Mouse (Mus musculus): ENCODE data around the gene Cxcl14. TPM values are rescaled to one million over a fixed set of nuclear protein-coding genes. Genes with fewer than 3 reads are reported as not detected.

The Cxcl14 gene
- polyA plus RNA-seq, 1 experiment from 2014 or later: 0.12 TPM

DNA sequence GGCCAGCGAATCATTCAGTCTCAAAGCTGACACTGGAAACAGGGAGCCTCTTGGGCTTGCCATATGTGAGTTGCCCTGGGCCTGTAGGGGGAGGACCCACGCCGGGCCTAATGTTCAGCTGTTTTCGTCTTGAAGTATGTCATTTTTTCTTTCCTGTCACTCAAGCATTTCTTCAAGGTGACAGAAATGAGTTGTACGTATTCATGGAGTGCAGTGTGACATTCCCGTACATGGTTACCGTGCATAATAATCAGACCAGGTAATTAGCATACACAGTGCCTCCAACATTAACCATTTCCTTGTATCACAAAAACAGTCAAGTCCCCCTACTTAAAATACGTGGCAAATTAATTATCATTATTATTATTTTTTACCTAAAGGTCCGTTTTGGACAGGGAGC lies 9.3 kb downstream of the Cxcl14 start:
- WGBS (ENCODE audit: insufficient replicate concordance): 77% methylated on average over 9 of the region's 9 CpGs
- no peaks in the 10 kb centered on the region for H3K4me1 ChIP-seq (ENCODE audit: insufficient read depth)
- H3K9me3 ChIP-seq (ENCODE audit: low read length): no peaks in the 10 kb centered on the region
- H3K27ac ChIP-seq (ENCODE audit: low read depth): no peak overlapping the region
- ATAC-seq: no peak
- H3K36me3 ChIP-seq (replicated peaks; ENCODE audit: insufficient read depth, low read length): no peaks in the 10 kb centered on the region
- H3K27me3 ChIP-seq (ENCODE audit: insufficient read depth, low read length): no peaks in the 10 kb centered on the region
- no peak overlapping the region for H3K9ac ChIP-seq (replicated peaks)
- no peak overlapping the region for H3K4me3 ChIP-seq (ENCODE audit: low read depth, low read length)
- no peak for DNase-seq
- TF ChIP-seq EP300 (IDR thresholded peaks at IDR 0.05; ENCODE audit: low read depth): no peak
- no peak overlapping the region for H3K4me2 ChIP-seq (ENCODE audit: low read depth, low read length)

GRCm38 (mm10) chr13:56283321-56283720 lies 13.0 kb downstream of the Cxcl14 start:
- WGBS (ENCODE audit: insufficient replicate concordance): 79% methylated on average over 13 of the region's 13 CpGs
- Histone ChIP-seq H3K36me3 (replicated peaks; ENCODE audit: insufficient read depth, low read length) (no peaks in the 10 kb centered on the region), H3K4me3 (ENCODE audit: low read depth, low read length) (no peak overlapping the region), H3K27ac (ENCODE audit: low read depth) (no peak overlapping the region), H3K9me3 (ENCODE audit: low read length) (no peaks in the 10 kb centered on the region), H3K27me3 (ENCODE audit: insufficient read depth, low read length) (no peaks in the 10 kb centered on the region), H3K9ac (replicated peaks) (no peak overlapping the region), H3K4me1 (ENCODE audit: insufficient read depth) (no peaks in the 10 kb centered on the region), H3K4me2 (ENCODE audit: low read depth, low read length) (no peak overlapping the region)
- TF ChIP-seq EP300 (IDR thresholded peaks at IDR 0.05; ENCODE audit: low read depth) (no peak), CTCF (IDR thresholded peaks at IDR 0.05; ENCODE audit: low read depth) (no peak)
- DNase-seq: no peak
- no peak for ATAC-seq

DNA sequence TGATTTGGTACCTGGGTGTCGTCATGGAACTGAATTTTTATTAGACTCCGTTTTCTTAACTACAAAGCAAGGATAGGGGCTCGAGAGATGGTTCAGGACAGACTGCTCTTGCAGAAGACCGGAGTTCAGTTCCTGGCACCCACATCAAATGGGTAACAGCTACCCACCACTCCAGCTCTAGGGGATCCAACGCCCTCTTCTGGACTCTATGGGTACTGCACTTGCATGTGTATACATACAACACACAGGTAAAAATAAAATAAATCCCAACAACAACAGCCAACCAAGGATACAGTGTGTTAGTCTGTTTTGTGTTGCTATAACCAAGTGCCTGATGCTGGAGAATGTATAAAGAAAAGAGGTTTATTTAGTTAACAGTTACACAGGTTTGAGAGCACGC lies 16.0 kb downstream of the Cxcl14 start:
- peak; percentile 39; the same call in 1 of the 2 replicates for TF ChIP-seq CTCF (IDR thresholded peaks at IDR 0.05; ENCODE audit: low read depth)
- no peak for TF ChIP-seq EP300 (IDR thresholded peaks at IDR 0.05; ENCODE audit: low read depth)
- Histone ChIP-seq H3K27ac (ENCODE audit: low read depth) (no peak overlapping the region), H3K9ac (replicated peaks) (no peak overlapping the region), H3K27me3 (ENCODE audit: insufficient read depth, low read length) (no peaks in the 10 kb centered on the region), H3K4me2 (ENCODE audit: low read depth, low read length) (no peak overlapping the region), H3K36me3 (replicated peaks; ENCODE audit: insufficient read depth, low read length) (no peaks in the 10 kb centered on the region), H3K4me3 (ENCODE audit: low read depth, low read length) (no peak overlapping the region), H3K9me3 (ENCODE audit: low read length) (no peaks in the 10 kb centered on the region), H3K4me1 (ENCODE audit: insufficient read depth) (no peaks in the 10 kb centered on the region)
- WGBS (ENCODE audit: insufficient replicate concordance): 71% methylated on average over 6 of the region's 6 CpGs
- no peak for DNase-seq
- no peak for ATAC-seq

GRCm38 (mm10) chr13:56279439-56279838 lies 16.9 kb downstream of the Cxcl14 start:
- no peak overlapping the region for H3K4me3 ChIP-seq (ENCODE audit: low read depth, low read length)
- no peak overlapping the region for H3K9ac ChIP-seq (replicated peaks)
- TF ChIP-seq EP300 (IDR thresholded peaks at IDR 0.05; ENCODE audit: low read depth) (no peak), CTCF (IDR thresholded peaks at IDR 0.05; ENCODE audit: low read depth) (peak; percentile 92)
- no peak overlapping the region for H3K4me2 ChIP-seq (ENCODE audit: low read depth, low read length)
- DNase-seq (peak; percentile 81), ATAC-seq (no peak; the same call in 1 of the 2 replicates)
- no peak overlapping the region for H3K27ac ChIP-seq (ENCODE audit: low read depth)
- no peaks in the 10 kb centered on the region for H3K27me3 ChIP-seq (ENCODE audit: insufficient read depth, low read length)
- no peaks in the 10 kb centered on the region for H3K9me3 ChIP-seq (ENCODE audit: low read length)
- H3K4me1 ChIP-seq (ENCODE audit: insufficient read depth): no peaks in the 10 kb centered on the region
- 18% methylated on average over 8 of the region's 8 CpGs for WGBS (ENCODE audit: insufficient replicate concordance)
- H3K36me3 ChIP-seq (replicated peaks; ENCODE audit: insufficient read depth, low read length): no peaks in the 10 kb centered on the region

GRCm38 (mm10) chr13:56275171-56275570 lies 21.2 kb downstream of the Cxcl14 start:
- Histone ChIP-seq H3K27me3 (ENCODE audit: insufficient read depth, low read length) (no peaks in the 10 kb centered on the region), H3K4me1 (ENCODE audit: insufficient read depth) (no peaks in the 10 kb centered on the region), H3K9me3 (ENCODE audit: low read length) (no peaks in the 10 kb centered on the region), H3K4me3 (ENCODE audit: low read depth, low read length) (no peak overlapping the region), H3K36me3 (replicated peaks; ENCODE audit: insufficient read depth, low read length) (no peaks in the 10 kb centered on the region), H3K9ac (replicated peaks) (no peak overlapping the region), H3K27ac (ENCODE audit: low read depth) (no peak overlapping the region), H3K4me2 (ENCODE audit: low read depth, low read length) (no peak overlapping the region)
- no peak for DNase-seq
- WGBS (ENCODE audit: insufficient replicate concordance): 41% methylated on average over 2 of the region's 2 CpGs
- no peak for ATAC-seq
- TF ChIP-seq EP300 (IDR thresholded peaks at IDR 0.05; ENCODE audit: low read depth) (no peak), CTCF (IDR thresholded peaks at IDR 0.05; ENCODE audit: low read depth) (no peak)

DNA sequence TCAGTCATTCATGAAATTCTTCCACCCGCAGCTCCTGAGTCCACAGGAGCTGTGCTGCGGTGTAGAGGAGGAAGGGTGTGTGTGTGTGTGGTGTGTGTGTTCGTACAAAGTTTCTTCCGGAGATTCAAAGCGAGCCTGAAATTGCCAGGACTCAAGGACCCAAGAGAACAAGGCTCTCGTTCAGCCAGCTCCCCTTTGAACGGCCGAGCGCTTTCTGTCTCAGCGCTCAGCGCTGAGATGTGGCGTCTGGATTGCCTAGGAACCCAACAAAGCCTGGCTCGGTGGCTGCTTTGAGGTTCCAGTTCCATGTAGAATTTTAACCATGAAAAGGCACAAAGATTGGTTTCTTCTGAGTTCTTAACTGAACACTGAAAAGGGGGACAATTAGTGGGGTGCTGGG lies 26.2 kb downstream of the Cxcl14 start:
- H3K9ac ChIP-seq (replicated peaks): no peak overlapping the region
- H3K36me3 ChIP-seq (replicated peaks; ENCODE audit: insufficient read depth, low read length): no peaks in the 10 kb centered on the region
- H3K4me2 ChIP-seq (ENCODE audit: low read depth, low read length): no peak overlapping the region
- H3K4me1 ChIP-seq (ENCODE audit: insufficient read depth): no peaks in the 10 kb centered on the region
- WGBS (ENCODE audit: insufficient replicate concordance): 67% methylated on average over 13 of the region's 13 CpGs
- no peaks in the 10 kb centered on the region for H3K9me3 ChIP-seq (ENCODE audit: low read length)
- ATAC-seq (no peak), DNase-seq (no peak)
- H3K27ac ChIP-seq (ENCODE audit: low read depth): no peak overlapping the region
- no peak for TF ChIP-seq CTCF (IDR thresholded peaks at IDR 0.05; ENCODE audit: low read depth)
- H3K4me3 ChIP-seq (ENCODE audit: low read depth, low read length): no peak overlapping the region
- H3K27me3 ChIP-seq (ENCODE audit: insufficient read depth, low read length): peaks cover 4% of the 10 kb centered on the region; the same call in 1 of the 2 replicates

DNA sequence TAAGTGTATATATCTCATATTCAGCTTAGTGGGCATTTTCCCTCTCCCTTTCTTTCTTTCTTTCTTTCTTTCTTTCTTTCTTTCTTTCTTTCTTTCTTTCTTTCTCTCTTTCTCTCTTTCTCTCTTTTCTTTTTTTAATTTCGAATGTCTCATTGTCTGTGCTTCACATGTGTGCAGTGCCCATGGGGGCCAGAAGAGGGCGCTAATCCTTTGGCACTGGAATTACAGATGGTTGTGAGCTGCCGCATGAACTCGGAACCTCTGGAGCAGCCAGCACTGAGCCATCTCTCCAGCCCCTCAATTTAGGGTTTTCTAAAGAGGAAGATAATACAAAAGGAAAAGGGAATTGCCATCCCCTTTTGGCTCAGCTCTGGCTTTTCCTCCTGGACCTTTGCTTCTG lies 29.0 kb downstream of the Cxcl14 start:
- TF ChIP-seq CTCF (IDR thresholded peaks at IDR 0.05; ENCODE audit: low read depth) (peak; percentile 41), EP300 (IDR thresholded peaks at IDR 0.05; ENCODE audit: low read depth) (no peak)
- Histone ChIP-seq H3K36me3 (replicated peaks; ENCODE audit: insufficient read depth, low read length) (no peaks in the 10 kb centered on the region), H3K4me1 (ENCODE audit: insufficient read depth) (no peaks in the 10 kb centered on the region), H3K9me3 (ENCODE audit: low read length) (no peaks in the 10 kb centered on the region), H3K9ac (replicated peaks) (no peak overlapping the region), H3K27ac (ENCODE audit: low read depth) (no peak overlapping the region), H3K27me3 (ENCODE audit: insufficient read depth, low read length) (peaks cover 7% of the 10 kb centered on the region; the same call in 1 of the 2 replicates), H3K4me3 (ENCODE audit: low read depth, low read length) (no peak overlapping the region), H3K4me2 (ENCODE audit: low read depth, low read length) (no peak overlapping the region)
- DNase-seq: no peak
- no peak for ATAC-seq
- WGBS (ENCODE audit: insufficient replicate concordance): 68% methylated on average over 4 of the region's 4 CpGs
